Mouse (Mus musculus) retina, postnatal 1 day (tissue): ENCODE data around the gene Pskh1.

Source experiments
- DNase-seq: peaks from one replicate; pipeline ENCODE4 v3.0.0-alpha.2; 2012

The Pskh1 gene

GRCm38 (mm10) chr8:105893339-105893738 lies 6.9 kb upstream of the Pskh1 start, which contains the start of gene Nrn1l:
Gene Nrn1l, plus strand, starts transcription at chr8:105893567.
- peak; percentile 94 for DNase-seq

- peak; percentile 91 for DNase-seq
Observed at GRCm38 (mm10) chr8:105897801-105898480, 2.3 kb upstream of the Pskh1 start.

- DNase-seq: no peak
Observed at GRCm38 (mm10) chr8:105900941-105901616, 838 bp downstream of the Pskh1 start.

- DNase-seq: no peak
Observed at GRCm38 (mm10) chr8:105919390-105919789, 19.1 kb downstream of the Pskh1 start.

- DNase-seq: no peak
Observed at GRCm38 (mm10) chr8:105925123-105925522, 24.9 kb downstream of the Pskh1 start.

GRCm38 (mm10) chr8:105930602-105931001 lies 30.4 kb downstream of the Pskh1 start:
- peak; percentile 85 for DNase-seq

- no peak for DNase-seq
Observed at GRCm38 (mm10) chr8:105931271-105931670, 31.0 kb downstream of the Pskh1 start.

- no peak for DNase-seq
Observed at GRCm38 (mm10) chr8:105932525-105932924, 32.3 kb downstream of the Pskh1 start.

- no peak for DNase-seq
Observed at GRCm38 (mm10) chr8:105933762-105934161, 33.5 kb downstream of the Pskh1 start, which contains the start of gene Ctrl. Gene Ctrl, minus strand, starts transcription at chr8:105933862.

- no peak for DNase-seq
Observed at GRCm38 (mm10) chr8:105935105-105935504, 34.9 kb downstream of the Pskh1 start.

GRCm38 (mm10) chr8:105935863-105936603 lies 35.8 kb downstream of the Pskh1 start:
- peak; percentile 18 for DNase-seq

GRCm38 (mm10) chr8:105936866-105937475 lies 36.7 kb downstream of the Pskh1 start:
- peak; percentile 94 for DNase-seq

- peak; percentile 34 for DNase-seq
Observed at GRCm38 (mm10) chr8:105937496-105938305, 37.5 kb downstream of the Pskh1 start.

GRCm38 (mm10) chr8:105938306-105938669 lies 38.0 kb downstream of the Pskh1 start, which contains the start of gene Psmb10:
Gene Psmb10, minus strand, starts transcription at chr8:105938444.
- DNase-seq: peak; percentile 26

- DNase-seq: no peak
Observed at GRCm38 (mm10) chr8:105942026-105942425, 41.8 kb downstream of the Pskh1 start.

- no peak for DNase-seq
Observed at GRCm38 (mm10) chr8:105942542-105942941, 42.3 kb downstream of the Pskh1 start.

GRCm38 (mm10) chr8:105943321-105943739 lies 43.1 kb downstream of the Pskh1 start, which contains the start of gene Lcat:
Gene Lcat, minus strand, starts transcription at chr8:105943382.
- DNase-seq: no peak

- peak; percentile 29 for DNase-seq
Observed at GRCm38 (mm10) chr8:105949350-105949749, 49.1 kb downstream of the Pskh1 start.

GRCm38 (mm10) chr8:105951057-105951659 lies 50.9 kb downstream of the Pskh1 start:
- no peak for DNase-seq

- DNase-seq: no peak
Observed at GRCm38 (mm10) chr8:105956556-105956955, 56.3 kb downstream of the Pskh1 start.

GRCm38 (mm10) chr8:105957813-105958212 lies 57.6 kb downstream of the Pskh1 start:
- DNase-seq: no peak

GRCm38 (mm10) chr8:105959350-105959749 lies 59.1 kb downstream of the Pskh1 start:
- no peak for DNase-seq
